Mouse (Mus musculus) ES-E14 (cell line): ENCODE measurements around the gene Zdhhc8.

Experiments used
- CHD2 ChIP-seq: IDR thresholded peaks from 2 replicates; pipeline ENCODE4 v1.6.1; 2014; ENCODE audit warnings: mild to moderate bottlenecking, low read depth, low read length, inconsistent platforms
- HCFC1 ChIP-seq: IDR thresholded peaks from 2 replicates; pipeline ENCODE4 v1.6.1; 2012; ENCODE audit warnings: low read length, inconsistent platforms, borderline replicate concordance; ENCODE audit not compliant: insufficient read depth
- ZNF384 ChIP-seq: IDR thresholded peaks from 2 replicates; pipeline ENCODE4 v1.6.1; 2012; ENCODE audit warnings: low read depth, low read length, inconsistent platforms

- TF ChIP-seq CHD2 = no peak
- no peak for TF ChIP-seq HCFC1
- no peak for TF ChIP-seq ZNF384
Measured at GRCm38 (mm10) chr16:18194208-18194985, 40.5 kb downstream of the Zdhhc8 start.
